Mouse (Mus musculus) lung, adult 2 months (tissue): ENCODE results near the gene Mgat1. TPM values are rescaled to one million over a fixed set of nuclear protein-coding genes. Genes with fewer than 3 reads are reported as not detected.

ENCODE experiments used
- DNase-seq: peaks from one replicate; pipeline ENCODE4 v3.0.0; 2022
- H3K4me1 ChIP-seq: fragments of 200-500 bp; 2 replicates; pipeline ENCODE4 v1.6.1; 2011; ENCODE audit warnings: low read length; ENCODE audit not compliant: control insufficient read depth, insufficient read depth
- H3K4me3 ChIP-seq: fragments of 200-500 bp; replicated peaks from 2 replicates; pipeline ENCODE3; 2011; ENCODE audit warnings: low read depth, mild to moderate bottlenecking, control low read depth, low read length; ENCODE audit errors: extremely low read depth
- CTCF ChIP-seq: fragments of 200-500 bp; IDR thresholded peaks from 2 replicates; pipeline ENCODE4 v1.5.1; 2011; ENCODE audit warnings: mild to moderate bottlenecking, low read length, control low read depth; ENCODE audit not compliant: insufficient read depth
- POLR2A ChIP-seq: fragments of 200-500 bp; IDR thresholded peaks from 2 replicates; pipeline ENCODE4 v1.6.1; 2011; ENCODE audit warnings: low read depth, mild to moderate bottlenecking, control low read depth, low read length, borderline replicate concordance; ENCODE audit errors: extremely low read depth
- WGBS: fragments of 180-500 bp; shearing (Covaris S2); methylation state at CpG from one replicate; pipeline ENCODE4 v1.1.7; 2018; 5-methylcytosine and 5-hydroxymethylcytosine counted together
- polyA plus RNA-seq: library from polyadenylated mRNA; depleted of rRNA; stranded (reverse); fragments of >200 nt; gene quantifications from 2 replicates; pipeline ENCODE4 v1.2.3, GENCODE M21; 2012

The Mgat1 gene
- polyA plus RNA-seq, 1 experiment, result 216 TPM

DNA sequence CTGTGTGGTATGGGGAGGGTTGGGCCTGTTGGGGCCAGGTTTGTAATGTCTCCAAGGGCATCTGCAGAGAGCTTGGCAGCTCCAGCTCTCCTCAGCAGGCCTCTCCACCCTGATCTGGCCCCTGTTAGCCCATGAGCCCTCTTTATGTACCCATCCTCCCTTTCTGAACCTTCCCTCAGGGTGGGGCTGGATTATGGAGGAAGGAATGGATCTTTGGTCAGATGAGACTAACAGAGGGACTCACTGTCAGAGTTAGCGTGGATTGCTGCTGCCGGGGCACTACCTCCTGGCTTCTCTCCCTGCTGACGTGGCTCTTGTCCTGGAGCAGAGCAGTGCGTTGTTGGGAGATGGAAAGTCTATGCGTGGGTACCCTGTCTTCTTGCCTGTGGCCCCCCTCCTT lies 18.3 kb downstream of the Mgat1 start:
- Histone ChIP-seq H3K4me3 (no peak overlapping the region), H3K4me1 (peaks cover 19% of the 10 kb centered on the region)
- no peak for TF ChIP-seq POLR2A
- TF ChIP-seq CTCF, result no peak
- WGBS, result 83% methylated on average over 5 of the region's 5 CpGs
- no peak for DNase-seq

DNA sequence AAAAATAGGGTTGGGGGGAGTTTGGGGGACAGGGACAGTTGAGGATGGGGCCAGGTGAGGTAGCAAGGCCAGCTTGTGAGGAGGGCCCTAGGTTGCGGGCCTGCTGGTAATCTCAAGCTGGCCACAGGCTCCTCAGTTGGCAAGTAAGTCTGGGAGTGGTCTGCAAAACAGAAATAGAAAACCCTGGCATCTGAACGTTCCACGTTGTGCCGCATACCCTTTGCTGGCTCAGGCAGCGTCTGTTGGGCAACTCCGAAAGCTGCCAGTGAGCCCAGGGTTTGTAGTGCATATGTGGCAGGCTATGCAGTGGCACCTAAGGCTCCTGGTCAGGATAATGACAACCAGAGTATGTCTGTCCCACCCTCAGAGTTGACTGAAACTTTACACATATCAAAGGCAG lies 19.2 kb downstream of the Mgat1 start:
- Histone ChIP-seq H3K4me1 (peaks cover 19% of the 10 kb centered on the region), H3K4me3 (no peak overlapping the region)
- 76% methylated on average over 6 of the region's 6 CpGs for WGBS
- no peak for TF ChIP-seq CTCF
- no peak for TF ChIP-seq POLR2A
- no peak for DNase-seq

DNA sequence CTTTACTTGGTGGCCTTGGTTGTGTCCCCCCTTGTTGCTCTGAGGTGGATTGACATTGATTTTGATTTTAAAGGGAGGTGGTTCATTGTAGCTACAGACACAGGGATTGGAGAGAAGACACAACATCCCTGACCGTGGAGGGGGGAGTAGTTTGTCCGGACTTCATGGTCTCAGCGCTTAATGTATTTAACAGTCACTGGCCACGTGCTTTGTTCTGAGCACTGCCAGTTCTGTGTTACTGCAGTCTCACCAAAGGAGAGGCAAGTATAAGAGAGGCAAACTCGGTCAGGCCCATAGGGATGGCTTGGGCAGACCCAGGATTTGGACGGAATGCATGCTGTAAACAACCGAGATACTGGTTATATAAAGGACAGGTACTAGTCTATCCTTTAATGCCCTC lies 20.1 kb downstream of the Mgat1 start:
- TF ChIP-seq POLR2A (no peak), CTCF (no peak)
- no peak overlapping the region for H3K4me3 ChIP-seq
- 78% methylated on average over 7 of the region's 7 CpGs for WGBS
- peaks cover 19% of the 10 kb centered on the region for H3K4me1 ChIP-seq
- no peak for DNase-seq

DNA sequence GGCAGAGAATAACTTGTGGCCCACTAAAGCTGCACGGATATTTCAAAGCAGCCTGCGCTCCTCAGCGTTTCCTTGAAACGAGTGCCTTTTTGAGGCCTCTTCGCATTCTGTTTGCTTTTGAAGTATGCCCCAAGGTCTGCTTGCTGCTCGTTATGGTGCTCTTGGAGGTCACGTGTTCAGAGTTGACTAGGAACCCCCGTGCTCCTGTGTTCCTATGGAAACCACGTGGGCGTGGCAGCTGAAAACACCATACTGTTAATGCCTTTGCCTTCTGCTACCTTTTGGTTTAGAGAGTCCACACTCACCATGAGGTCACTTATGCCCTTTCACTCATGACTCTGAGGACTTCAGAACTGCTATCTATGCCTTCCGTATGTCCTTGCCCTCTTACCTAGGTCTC lies 20.6 kb downstream of the Mgat1 start:
- H3K4me1 ChIP-seq, result peaks cover 17% of the 10 kb centered on the region
- no peak for DNase-seq
- no peak for TF ChIP-seq POLR2A
- TF ChIP-seq CTCF, result no peak
- 60% methylated on average over 11 of the region's 11 CpGs for WGBS
- H3K4me3 ChIP-seq, result no peak overlapping the region

DNA sequence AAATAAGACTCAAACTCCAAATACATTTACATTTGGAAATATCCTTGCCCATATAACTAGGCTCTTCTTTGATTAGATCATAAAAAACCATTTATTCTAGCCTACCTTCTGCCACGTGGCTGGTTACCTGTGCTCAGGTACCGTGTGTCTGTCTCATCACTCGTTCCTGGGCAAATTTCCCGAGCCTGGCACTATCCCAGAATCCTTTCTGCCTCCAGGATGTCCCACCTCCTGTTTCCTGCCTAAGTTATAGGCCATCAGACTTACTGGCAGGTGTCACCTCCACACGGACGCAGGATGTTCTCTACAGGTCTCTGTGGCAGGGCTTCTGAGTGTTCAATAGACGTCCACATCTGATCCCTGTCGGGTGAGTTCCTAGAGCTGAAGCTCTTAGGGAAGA lies 21.1 kb downstream of the Mgat1 start:
- no peak for TF ChIP-seq POLR2A
- TF ChIP-seq CTCF, result no peak
- H3K4me1 ChIP-seq, result peaks cover 12% of the 10 kb centered on the region
- H3K4me3 ChIP-seq, result no peak overlapping the region
- WGBS, result 66% methylated on average over 8 of the region's 8 CpGs
- no peak for DNase-seq

DNA sequence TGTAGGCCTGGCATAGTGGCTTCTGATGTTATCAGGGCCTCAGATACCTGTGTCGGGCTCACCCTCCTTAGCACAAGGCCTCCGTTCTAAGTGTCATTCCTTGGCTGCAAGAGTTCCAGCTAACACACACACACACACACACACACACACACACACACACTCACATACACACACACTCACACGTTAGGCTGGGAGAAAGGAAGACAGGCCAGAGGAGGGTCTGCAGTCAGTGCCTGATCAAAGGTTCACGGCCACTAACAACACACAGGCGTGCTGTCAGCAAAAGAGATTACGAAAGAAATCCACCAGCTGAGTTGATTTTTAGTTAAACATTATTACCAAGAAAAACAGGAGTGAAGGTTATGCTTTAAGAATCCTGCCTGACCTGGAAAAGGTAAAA lies 22.7 kb downstream of the Mgat1 start:
- TF ChIP-seq POLR2A, result no peak
- TF ChIP-seq CTCF, result no peak
- DNase-seq, result no peak

DNA sequence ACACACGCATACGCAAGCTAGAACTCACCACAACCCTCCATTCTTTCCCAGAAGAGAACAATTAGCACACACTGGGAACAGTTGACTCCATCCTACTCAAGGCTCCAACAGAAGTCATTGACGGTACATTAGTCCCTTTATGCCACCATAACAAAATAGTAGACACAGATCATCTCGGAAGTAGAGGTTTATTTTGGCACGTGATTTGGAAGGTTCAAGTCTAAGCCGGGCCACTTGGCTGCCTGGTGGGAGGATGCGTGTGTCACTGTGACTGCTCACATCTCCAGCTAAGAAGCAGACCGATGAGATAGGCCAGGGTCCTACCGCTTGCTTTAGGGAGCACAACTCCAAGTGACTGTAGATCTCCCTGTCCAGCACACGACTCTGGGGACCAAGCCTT lies 23.3 kb downstream of the Mgat1 start:
- WGBS, result 64% methylated on average over 10 of the region's 10 CpGs
- H3K4me3 ChIP-seq, result no peak overlapping the region
- H3K4me1 ChIP-seq, result 0 out of 2 replicates have a peak, but pooled peaks cover 1% of the 10 kb centered on the region
- TF ChIP-seq POLR2A (no peak), CTCF (no peak)
- DNase-seq, result no peak

More for the DNA sequence above, 22.7 kb downstream of the Mgat1 start:
- 0 out of 2 replicates have a peak, but pooled peaks cover 3% of the 10 kb centered on the region for H3K4me1 ChIP-seq
- 60% methylated on average over 6 of the region's 6 CpGs for WGBS
- H3K4me3 ChIP-seq, result no peak overlapping the region

DNA sequence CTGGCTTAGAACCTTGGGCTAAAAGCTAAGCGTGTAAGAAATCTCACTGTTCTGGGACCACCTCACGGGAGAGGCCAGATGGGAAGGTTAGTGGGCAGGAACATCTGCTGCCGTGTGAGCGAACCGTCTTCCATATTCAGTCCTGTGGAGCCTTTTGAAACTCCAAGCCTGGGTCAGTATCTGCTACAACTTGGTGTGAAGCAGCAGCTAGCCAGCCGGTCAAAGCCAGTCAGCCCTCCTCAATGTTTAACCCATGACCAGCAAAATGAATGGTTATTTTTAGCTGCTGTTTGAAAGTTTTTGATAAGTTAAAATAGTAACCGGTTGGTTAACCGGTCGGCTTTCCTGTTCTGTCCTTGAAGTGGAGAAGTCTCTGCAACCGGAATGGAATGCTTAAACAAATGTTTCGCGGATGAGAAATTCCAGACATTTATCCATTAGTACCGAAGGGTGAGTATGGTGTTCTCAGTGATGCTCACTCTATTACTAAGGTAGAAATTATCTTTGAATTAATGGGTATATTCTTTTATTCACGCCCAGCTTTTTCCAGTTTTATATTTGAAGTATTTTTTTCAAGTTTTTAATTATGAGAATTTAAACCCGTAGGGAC lies 24.1 kb downstream of the Mgat1 start:
- no peak overlapping the region for H3K4me3 ChIP-seq
- H3K4me1 ChIP-seq, result no peaks in the 10 kb centered on the region
- DNase-seq, result no peak
- WGBS, result 57% methylated on average over 15 of the region's 15 CpGs
- TF ChIP-seq CTCF (no peak), POLR2A (no peak)

DNA sequence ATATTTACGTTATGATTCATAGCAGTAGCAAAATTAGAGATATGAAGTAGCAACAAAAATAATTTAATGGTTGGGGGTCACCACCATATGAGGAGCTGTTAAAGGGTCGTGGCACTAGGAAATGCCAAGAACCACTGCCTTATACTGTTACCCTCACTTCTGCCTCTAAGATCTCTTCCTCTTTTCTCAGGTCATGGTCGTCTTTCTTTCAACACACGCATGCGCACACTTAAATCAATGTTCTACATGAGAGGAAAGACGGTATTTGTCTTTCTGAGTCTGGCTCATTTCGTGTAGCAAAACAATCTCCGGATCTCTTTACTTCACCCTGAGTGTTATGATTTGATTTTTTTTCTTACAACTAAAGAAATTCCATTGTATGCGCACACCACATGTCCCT lies 25.8 kb downstream of the Mgat1 start:
- WGBS, result 88% methylated on average over 9 of the region's 9 CpGs
- Histone ChIP-seq H3K4me1 (no peaks in the 10 kb centered on the region), H3K4me3 (no peak overlapping the region)
- no peak for DNase-seq
- TF ChIP-seq POLR2A (no peak), CTCF (no peak)

DNA sequence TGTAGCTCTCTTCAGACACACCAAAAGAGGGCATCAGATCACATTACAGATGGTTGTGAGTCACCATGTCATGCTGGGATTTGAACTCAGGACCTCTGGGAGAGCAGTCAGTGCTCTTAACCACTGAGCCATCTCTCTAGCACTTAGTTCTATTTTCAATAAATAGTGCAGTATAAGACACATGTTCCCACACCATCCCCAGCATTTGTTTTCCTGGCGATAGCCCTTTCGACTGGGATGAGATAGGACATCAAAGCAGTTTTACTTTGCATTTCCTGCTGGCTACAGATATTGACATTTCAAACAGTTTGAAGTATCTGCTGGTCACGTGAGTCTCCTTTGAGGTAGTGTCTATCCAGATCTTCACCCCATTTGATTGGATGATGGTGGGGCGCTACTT lies 26.4 kb downstream of the Mgat1 start:
- Histone ChIP-seq H3K4me1 (no peaks in the 10 kb centered on the region), H3K4me3 (no peak overlapping the region)
- DNase-seq, result no peak
- WGBS, result 75% methylated on average over 4 of the region's 4 CpGs
- TF ChIP-seq CTCF, result no peak
- no peak for TF ChIP-seq POLR2A
